Mouse (Mus musculus) adrenal gland, postnatal 14 days (tissue): ENCODE data around the gene Myo16. TPM values are rescaled to one million over a fixed set of nuclear protein-coding genes. Genes with fewer than 3 reads are reported as not detected.

Source experiments
- DNase-seq: peaks from one replicate; pipeline ENCODE4 v3.0.0; 2021; ENCODE audit warnings: mixed read lengths
- long read RNA-seq, 2 experiments: library from polyadenylated mRNA; stranded (forward); transcript quantifications; one replicate each; pipeline ENCODE4 v2.0.0; 2021
- total RNA-seq: library from RNA; stranded (reverse); gene quantifications from 2 replicates; pipeline ENCODE4 v1.2.3, GENCODE M21; 2021

Myo16 gene
- total RNA-seq = 0.53 TPM in 1 of 2 replicates, not detected in the other
- long read RNA-seq, experiment 1 = 0 reads
- long read RNA-seq, experiment 2 = 0 reads

DNA sequence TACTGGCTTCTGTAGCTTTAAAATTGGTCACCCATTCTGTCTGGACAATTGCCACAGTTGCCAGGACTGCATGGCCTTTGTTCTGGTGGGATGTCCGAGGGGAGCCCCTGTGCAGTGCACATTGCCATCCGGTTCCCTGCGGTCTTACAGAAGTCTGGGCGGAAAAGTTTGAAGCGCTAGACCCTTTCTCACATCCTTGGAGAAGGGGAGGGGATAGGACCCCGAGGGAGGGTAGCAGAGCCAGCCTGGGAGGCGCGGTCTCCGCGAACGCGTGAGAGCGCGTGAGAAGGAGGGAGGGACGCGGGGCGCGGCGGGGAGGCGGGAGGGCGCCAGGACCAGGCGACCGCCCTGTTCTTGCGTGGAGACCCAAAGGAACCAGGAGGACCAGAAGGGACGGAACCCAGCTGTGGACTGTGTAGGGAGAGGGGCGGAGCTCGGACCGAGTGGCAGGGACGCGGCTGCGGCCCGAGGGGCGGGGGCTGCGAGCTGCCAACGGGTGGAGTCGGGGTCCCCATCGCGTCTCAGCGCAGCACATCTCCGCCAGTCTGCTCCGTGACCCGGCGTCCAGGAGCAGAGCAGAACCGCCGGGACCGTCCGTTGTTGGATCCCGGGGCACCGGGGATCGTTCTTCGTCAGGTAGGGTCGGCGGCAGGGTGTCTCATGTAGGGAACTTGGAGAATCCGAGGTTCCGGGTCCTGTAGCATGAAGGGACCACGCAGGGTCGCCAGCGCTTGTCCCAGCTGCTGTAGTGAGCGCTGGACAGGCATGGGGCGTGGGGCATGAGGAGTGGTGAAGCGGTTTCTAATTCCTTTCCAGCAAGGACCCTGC is at the start of gene Myo16:
Myo16 (plus strand) TSS at position 301 of the 828 bp plus-strand sequence.
- DNase-seq = no peak

DNA sequence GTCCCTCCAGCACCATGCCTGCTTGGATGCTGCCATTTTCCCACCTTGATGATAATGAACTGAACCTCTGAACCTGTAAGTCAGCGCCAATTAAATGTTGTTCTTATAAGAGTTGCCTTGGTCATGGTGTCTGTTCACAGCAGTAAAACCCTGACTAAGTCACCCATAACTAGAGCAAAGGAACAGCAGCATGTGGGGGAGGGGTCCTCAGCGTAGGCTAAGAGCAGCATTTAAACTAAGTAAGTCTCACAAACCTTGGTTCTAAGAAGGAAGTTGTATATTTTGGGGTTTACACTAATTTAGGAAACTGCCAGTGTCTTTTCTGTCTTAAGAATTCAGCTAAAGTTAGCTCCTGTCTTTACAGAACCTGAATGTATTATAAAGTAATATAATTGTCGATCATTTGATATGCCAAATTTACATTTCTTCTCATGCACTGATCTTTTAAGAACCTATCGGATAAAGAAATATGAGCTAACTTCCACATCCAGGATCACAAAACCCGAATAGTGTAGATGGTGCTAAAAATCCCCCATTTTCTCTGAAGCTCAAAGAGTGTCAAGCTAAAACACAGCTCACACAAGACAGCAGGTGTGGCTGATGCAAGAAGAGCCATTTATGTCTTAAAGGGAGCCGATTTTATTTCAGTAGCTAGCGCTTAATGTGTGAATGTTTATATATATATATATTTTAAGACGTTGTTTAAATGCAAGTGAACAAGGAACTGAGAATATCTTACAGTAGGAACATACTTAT is 45.0 kb upstream of the Myo16 start:
- DNase-seq = no peak

- no peak for DNase-seq
Observed at GRCm38 (mm10) chr8:10122749-10123148, 31.0 kb upstream of the Myo16 start.

GRCm38 (mm10) chr8:10123412-10123811 is 30.3 kb upstream of the Myo16 start:
- DNase-seq = no peak

DNA sequence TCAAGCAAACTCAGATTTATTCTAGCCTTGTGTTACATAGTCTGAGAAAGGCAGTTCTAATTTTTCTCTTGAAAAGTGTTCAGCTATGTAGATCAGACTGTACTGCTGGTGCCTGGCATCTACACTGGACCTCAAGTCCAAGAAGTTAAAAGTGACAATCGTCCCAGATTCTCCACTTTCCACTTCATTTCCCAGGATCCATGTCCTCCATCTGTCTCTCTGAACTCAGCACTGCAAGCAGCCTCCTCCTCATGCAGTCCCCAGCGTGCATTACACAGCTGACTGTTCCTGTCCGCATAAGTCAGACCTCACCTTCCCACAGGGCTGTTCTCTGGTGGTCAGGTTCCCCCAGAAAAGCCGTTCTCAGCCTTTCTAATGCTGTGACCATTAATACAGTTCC is 28.0 kb upstream of the Myo16 start:
- DNase-seq = no peak

GRCm38 (mm10) chr8:10130513-10131414 is 22.9 kb upstream of the Myo16 start:
- DNase-seq = no peak

DNA sequence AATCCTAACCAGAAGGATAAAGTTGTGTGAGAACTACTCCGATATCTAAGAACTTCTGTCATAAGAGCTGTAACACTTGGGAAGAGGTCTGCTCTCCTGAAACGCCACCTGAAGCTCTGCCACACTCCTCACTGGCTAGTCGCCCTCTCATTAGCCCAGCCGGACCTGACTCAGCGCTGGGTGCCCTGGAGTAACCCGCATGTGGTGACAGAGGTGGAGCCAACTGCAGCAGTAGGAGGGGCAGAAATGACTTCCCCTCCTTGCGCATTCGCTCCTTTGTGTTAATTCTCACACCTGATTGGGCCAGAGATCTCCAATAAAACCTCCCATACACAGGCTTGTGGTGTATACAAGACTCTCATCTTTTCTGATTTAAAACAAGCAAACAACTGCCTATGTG is 14.2 kb upstream of the Myo16 start:
- DNase-seq = no peak

DNA sequence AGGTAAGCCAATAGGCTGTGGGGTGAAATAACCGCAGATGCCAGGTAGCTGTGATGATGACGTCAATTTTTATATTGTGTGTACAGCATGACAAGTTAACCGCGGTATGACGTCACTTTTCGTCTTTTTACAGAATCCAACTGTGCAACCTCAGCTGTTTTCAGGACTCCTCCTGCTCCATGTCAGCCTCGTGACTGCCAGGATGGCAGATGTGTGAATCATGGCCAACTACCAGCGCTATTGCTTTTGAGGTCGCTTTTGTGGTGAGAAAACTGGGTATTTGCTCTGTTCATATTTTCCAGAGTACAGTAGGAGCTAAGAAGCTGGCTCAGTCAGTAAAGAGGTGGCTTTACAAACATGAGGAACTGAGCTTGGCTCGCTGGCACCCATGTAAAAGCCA is 9.8 kb upstream of the Myo16 start:
- DNase-seq = no peak

DNA sequence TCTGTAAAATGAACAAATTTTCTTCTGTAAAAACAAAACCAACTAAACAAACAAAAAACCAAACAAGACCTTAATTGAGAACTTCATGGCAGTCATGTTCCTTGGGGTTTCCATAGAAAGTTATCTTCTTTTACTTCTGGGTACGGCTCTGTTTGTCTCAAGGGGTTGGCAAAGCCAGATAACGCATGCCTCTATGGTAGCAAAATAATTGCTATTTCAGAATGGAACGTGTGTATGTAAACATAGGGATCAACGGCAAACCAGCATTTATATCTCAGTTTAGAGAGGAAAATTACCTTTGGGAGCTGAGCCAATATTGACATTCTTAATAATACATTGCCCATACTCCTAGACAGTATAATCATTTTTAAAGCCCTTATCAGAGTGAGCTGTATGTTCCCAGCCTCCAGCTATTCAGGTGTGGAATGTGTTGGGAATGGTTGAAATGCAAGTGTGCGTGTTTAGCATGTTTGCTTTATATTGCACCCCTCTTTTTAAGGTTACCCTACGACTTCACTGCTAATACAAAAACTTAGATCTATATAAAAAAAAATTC is 1.9 kb upstream of the Myo16 start:
- no peak for DNase-seq

GRCm38 (mm10) chr8:10154439-10154745 is 681 bp downstream of the Myo16 start:
- no peak for DNase-seq

GRCm38 (mm10) chr8:10155075-10155474 is 1.4 kb downstream of the Myo16 start:
- no peak for DNase-seq

DNA sequence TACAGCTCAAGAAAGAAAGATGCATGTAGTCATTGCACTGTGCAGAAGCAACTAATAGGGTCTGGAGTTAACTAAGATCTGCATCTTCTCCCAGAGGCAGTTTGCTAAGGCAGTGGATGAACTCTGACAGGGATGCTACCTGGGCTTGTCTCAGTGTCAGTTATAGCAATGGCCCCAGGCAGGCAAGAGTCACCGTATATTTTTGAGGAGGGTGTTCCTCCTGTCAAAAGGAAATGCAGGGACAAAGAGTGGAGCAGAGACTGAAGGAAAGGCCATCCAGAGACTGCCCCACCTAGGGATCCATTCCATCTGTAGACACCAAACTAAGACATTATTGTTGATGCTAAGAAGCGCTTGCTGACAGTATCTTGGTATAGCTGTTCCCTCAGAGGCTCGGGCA is 7.4 kb downstream of the Myo16 start:
- DNase-seq = no peak

- DNase-seq = no peak
Observed at GRCm38 (mm10) chr8:10164959-10165358, 11.2 kb downstream of the Myo16 start.

DNA sequence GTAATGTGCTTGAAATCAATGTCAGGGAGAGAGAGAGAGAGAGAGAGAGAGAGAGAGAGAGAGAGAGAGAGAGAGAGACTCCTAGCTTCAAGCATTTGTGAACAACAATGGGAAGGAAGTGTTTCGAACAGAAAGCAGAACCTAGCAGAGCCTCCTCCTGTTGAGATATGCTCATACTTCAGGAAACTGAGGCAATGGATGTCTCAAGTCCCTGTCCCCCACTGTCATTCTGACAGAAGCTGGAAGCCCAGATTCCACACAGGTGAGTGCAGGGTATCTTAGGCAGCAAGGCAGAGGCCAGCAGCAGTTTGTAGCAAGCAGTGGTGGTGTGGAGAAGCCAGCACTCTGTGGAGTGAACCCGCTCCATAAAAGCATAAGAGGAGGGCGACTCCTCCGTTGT is 14.6 kb downstream of the Myo16 start:
- no peak for DNase-seq

- DNase-seq = no peak
Observed at GRCm38 (mm10) chr8:10169894-10170293, 16.2 kb downstream of the Myo16 start.

DNA sequence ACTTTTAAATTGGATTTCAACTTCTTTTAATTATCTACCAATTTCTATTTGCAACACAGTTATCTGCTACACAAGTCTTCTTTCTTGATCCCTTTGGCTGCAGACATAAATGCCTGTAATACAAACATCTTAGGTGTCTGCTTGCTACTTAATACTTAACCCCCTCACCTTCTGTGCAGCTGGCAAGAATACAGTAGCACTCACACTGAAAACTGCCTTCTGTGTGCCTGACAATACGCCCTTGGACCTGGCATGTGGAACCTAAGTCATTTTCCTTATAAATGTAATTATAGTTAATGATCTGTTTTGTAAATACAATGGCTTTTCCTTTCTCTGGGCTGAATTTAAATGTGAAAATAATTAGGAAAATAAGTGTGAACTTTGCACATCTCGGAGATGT is 17.6 kb downstream of the Myo16 start:
- no peak for DNase-seq

GRCm38 (mm10) chr8:10172278-10172677 is 18.6 kb downstream of the Myo16 start:
- no peak for DNase-seq

GRCm38 (mm10) chr8:10173033-10173747 is 19.5 kb downstream of the Myo16 start:
- DNase-seq = no peak

GRCm38 (mm10) chr8:10174201-10174840 is 20.6 kb downstream of the Myo16 start:
- DNase-seq = no peak

DNA sequence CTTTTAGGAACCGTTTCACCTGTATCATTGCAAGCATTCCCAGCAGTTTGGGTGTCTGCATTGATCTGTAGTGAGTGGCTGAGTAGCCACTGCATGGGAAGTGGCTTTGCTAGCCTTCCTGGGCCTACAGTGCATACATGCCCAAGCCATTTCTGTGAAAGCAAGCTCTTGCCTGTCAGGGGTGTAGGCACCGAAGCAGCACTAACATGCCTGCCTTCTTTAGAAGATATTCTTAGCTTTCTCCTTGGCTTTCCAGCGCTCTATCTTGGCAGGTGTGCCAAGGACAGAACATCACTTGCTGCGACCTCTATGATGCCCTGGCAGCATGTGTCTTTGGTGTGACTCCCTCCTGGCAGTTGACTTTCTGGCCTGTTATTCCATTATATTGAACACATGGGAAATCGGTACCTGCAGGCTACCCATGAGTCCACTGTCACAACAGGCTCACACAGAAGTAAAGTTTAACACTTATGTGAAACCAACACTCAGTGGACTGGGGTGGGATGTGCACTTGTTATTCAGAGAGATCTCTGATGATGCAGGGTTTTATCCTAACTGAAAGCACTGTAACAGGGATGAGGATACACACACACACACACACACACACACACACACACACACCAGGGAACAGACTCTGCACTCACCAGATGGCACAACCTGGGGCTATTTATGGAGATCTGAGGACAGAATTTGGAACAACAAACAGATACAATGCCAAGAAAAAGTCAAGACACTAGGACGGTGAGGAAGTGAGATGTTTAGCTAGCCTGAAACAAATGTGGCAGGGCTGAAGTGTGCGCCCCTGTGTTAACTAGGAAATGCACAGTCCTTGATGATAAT is 21.4 kb downstream of the Myo16 start:
- no peak for DNase-seq
